Mouse (Mus musculus): Measurements from ENCODE around the gene Lrrc32.

DNA sequence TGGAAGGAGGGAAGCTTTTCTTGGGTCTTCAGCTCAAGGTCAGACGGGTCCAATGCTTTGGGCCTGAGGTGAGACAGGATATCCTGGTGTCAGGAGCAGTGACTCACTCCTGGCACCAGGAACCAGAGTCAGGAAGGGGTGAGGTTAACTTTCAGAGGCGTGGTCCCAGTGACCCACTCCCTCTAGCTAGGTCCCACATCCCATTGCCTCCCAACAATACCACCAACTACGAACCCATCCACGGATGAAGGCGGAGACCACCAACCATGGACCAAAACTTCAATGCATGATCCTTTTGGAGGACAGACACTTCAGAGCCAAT is 40.8 kb upstream of the Lrrc32 start:
- TF ChIP-seq CTCF (IDR thresholded peaks at IDR 0.05; ENCODE audit: insufficient read depth, low read depth, low read length) (no peak), POLR2A (IDR thresholded peaks at IDR 0.05; ENCODE audit: insufficient read depth, low read depth, low read length) (no peak)
